Mouse (Mus musculus): ENCODE measurements around the gene Ube4a.

Gene Ube4a

GRCm38 (mm10) chr9:44873665-44874064 is 91.7 kb downstream of the Ube4a start:
- ATAC-seq (ENCODE audit: insufficient number of reproducible peaks, low FRiP score, low TSS enrichment): no peak

All from cerebellum, adult (tissue).